Mouse (Mus musculus): ENCODE data around the gene Apol7e. TPM values are rescaled to one million over a fixed set of nuclear protein-coding genes. Genes with fewer than 3 reads are reported as not detected.
A peak's percentile ranks its signal among the peaks of the same experiment; 100 is the strongest.

Apol7e gene
- polyA plus RNA-seq, 1 experiment from 2014 or later: not detected

DNA sequence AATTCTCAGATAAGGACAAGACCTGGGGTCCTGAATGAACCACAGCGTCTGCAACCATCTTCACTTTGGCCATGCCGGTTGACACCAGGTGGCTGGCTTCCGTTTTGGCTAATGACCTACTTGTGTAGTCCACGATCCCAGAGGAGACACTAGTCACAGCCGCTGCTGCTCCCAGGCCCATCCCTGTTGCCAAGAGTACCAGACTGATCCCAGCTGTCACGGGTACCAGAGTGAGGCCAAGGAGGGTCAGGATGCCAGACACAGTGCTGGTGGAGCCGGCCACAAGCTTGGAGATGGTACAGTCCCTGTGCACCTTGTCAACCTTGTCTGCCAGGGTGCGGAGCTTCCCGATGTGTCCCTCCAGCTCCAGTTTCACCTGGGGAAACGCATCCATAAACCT lies 51.1 kb downstream of the Apol7e start:
- H3K27ac ChIP-seq (ENCODE audit: low read depth, low read length): no peak overlapping the region
- H3K4me3 ChIP-seq (ENCODE audit: low read depth, low read length): no peak overlapping the region
- DNase-seq (ENCODE audit: low spot score): no peak
- H3K4me2 ChIP-seq (ENCODE audit: low read depth): no peak overlapping the region
- H3K27me3 ChIP-seq (ENCODE audit: control insufficient read depth, insufficient read depth, low read length): no peaks in the 10 kb centered on the region
- H3K36me3 ChIP-seq (ENCODE audit: control insufficient read depth, insufficient read depth, low read length): no peaks in the 10 kb centered on the region
- H3K9ac ChIP-seq (ENCODE audit: low read length): no peak overlapping the region
- no peaks in the 10 kb centered on the region for H3K9me3 ChIP-seq (ENCODE audit: control insufficient read depth, low read length)
- no peak for ATAC-seq (ENCODE audit: insufficient read depth, low FRiP score, low TSS enrichment)
- H3K4me1 ChIP-seq (ENCODE audit: control insufficient read depth, insufficient read depth, low read length): no peaks in the 10 kb centered on the region
- 86% methylated on average over 10 of the region's 10 CpGs for WGBS

DNA sequence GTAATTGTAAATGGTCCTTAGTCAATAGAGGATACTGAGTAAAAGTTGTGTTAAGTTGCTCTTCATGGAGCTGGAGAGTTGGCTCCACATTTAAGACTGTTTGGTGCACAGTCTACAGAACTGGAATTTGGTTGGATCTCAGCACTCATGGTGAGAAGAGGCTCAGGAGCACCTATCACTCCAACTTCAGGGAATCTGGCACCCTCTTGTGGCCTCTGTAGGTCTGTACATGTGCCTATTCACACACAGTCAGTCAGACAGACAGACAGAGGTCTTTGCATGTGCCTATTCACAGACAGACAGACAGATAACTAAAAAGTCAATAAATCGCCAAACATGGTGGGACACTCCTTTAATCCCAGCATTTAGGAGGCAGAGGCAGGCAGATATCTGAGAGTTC lies 51.8 kb downstream of the Apol7e start:
- Histone ChIP-seq H3K27ac (ENCODE audit: low read depth, low read length) (no peak overlapping the region), H3K4me1 (ENCODE audit: control insufficient read depth, insufficient read depth, low read length) (no peaks in the 10 kb centered on the region), H3K27me3 (ENCODE audit: control insufficient read depth, insufficient read depth, low read length) (no peaks in the 10 kb centered on the region), H3K4me3 (ENCODE audit: low read depth, low read length) (no peak overlapping the region), H3K4me2 (ENCODE audit: low read depth) (no peak overlapping the region), H3K9ac (ENCODE audit: low read length) (no peak overlapping the region), H3K36me3 (ENCODE audit: control insufficient read depth, insufficient read depth, low read length) (no peaks in the 10 kb centered on the region), H3K9me3 (ENCODE audit: control insufficient read depth, low read length) (no peaks in the 10 kb centered on the region)
- no peak for DNase-seq (ENCODE audit: low spot score)
- ATAC-seq (ENCODE audit: insufficient read depth, low FRiP score, low TSS enrichment): no peak
- 34% methylated on average over 1 of the region's 1 CpGs for WGBS

GRCm38 (mm10) chr15:77752443-77752842 lies 53.8 kb downstream of the Apol7e start:
- Histone ChIP-seq H3K27ac (ENCODE audit: low read depth, low read length) (no peak overlapping the region), H3K4me1 (ENCODE audit: control insufficient read depth, insufficient read depth, low read length) (no peaks in the 10 kb centered on the region), H3K9ac (ENCODE audit: low read length) (no peak overlapping the region), H3K36me3 (ENCODE audit: control insufficient read depth, insufficient read depth, low read length) (no peaks in the 10 kb centered on the region), H3K27me3 (ENCODE audit: control insufficient read depth, insufficient read depth, low read length) (no peaks in the 10 kb centered on the region), H3K4me3 (ENCODE audit: low read depth, low read length) (no peak overlapping the region), H3K9me3 (ENCODE audit: control insufficient read depth, low read length) (no peaks in the 10 kb centered on the region), H3K4me2 (ENCODE audit: low read depth) (no peak overlapping the region)
- no peak for DNase-seq (ENCODE audit: low spot score)
- ATAC-seq (ENCODE audit: insufficient read depth, low FRiP score, low TSS enrichment): no peak
- WGBS: 62% methylated on average over 11 of the region's 11 CpGs

- no peak for ATAC-seq (ENCODE audit: insufficient read depth, low FRiP score, low TSS enrichment)
Measured at GRCm38 (mm10) chr15:77755132-77755531, 56.5 kb downstream of the Apol7e start.

DNA sequence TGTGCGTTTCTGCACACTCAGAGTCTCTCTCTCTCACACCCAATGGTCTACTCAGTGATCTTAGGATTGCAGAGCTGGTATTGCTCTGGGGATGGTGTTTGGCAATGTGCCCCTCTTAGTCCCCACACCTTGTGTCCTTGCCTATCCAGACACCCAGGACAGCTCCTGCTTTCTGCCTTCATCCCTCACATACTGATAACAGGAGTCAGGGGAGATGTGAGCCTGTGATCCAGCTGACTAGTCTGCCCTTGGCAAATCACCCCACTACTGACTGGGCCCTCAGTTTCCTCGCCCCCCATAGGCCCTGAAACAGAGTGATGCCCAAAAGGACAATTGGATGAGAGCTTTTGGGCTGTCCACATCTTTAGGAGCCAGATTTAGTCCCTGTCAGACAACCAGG lies 57.4 kb downstream of the Apol7e start:
- DNase-seq (ENCODE audit: low spot score): no peak
- H3K27ac ChIP-seq (ENCODE audit: low read depth, low read length): no peak overlapping the region
- H3K27me3 ChIP-seq (ENCODE audit: control insufficient read depth, insufficient read depth, low read length): no peaks in the 10 kb centered on the region
- H3K9ac ChIP-seq (ENCODE audit: low read length): no peak overlapping the region
- ATAC-seq (ENCODE audit: insufficient read depth, low FRiP score, low TSS enrichment): no peak
- H3K4me1 ChIP-seq (ENCODE audit: control insufficient read depth, insufficient read depth, low read length): no peaks in the 10 kb centered on the region
- WGBS: 59% methylated on average over 2 of the region's 2 CpGs
- H3K9me3 ChIP-seq (ENCODE audit: control insufficient read depth, low read length): no peaks in the 10 kb centered on the region
- H3K4me2 ChIP-seq (ENCODE audit: low read depth): no peak overlapping the region
- no peaks in the 10 kb centered on the region for H3K36me3 ChIP-seq (ENCODE audit: control insufficient read depth, insufficient read depth, low read length)
- H3K4me3 ChIP-seq (ENCODE audit: low read depth, low read length): no peak overlapping the region

More at GRCm38 (mm10) chr15:77755132-77755531, 56.5 kb downstream of the Apol7e start:
- Histone ChIP-seq H3K27me3 (ENCODE audit: control insufficient read depth, insufficient read depth, low read length) (no peaks in the 10 kb centered on the region), H3K36me3 (ENCODE audit: control insufficient read depth, insufficient read depth, low read length) (no peaks in the 10 kb centered on the region), H3K4me1 (ENCODE audit: control insufficient read depth, insufficient read depth, low read length) (no peaks in the 10 kb centered on the region), H3K4me3 (ENCODE audit: low read depth, low read length) (no peak overlapping the region), H3K4me2 (ENCODE audit: low read depth) (no peak overlapping the region), H3K27ac (ENCODE audit: low read depth, low read length) (no peak overlapping the region), H3K9ac (ENCODE audit: low read length) (no peak overlapping the region), H3K9me3 (ENCODE audit: control insufficient read depth, low read length) (no peaks in the 10 kb centered on the region)
- no CpG with 5 or more reads among the region's 2 CpGs for whole genome bisulfite sequencing
- DNase-seq (ENCODE audit: low spot score): no peak

GRCm38 (mm10) chr15:77756848-77757247 lies 58.2 kb downstream of the Apol7e start, which contains the start of gene Apol8:
Gene Apol8, minus strand, starts transcription at chr15:77757003.
- H3K27ac ChIP-seq (ENCODE audit: low read depth, low read length): no peak within 1 kb of the TSS

DNA sequence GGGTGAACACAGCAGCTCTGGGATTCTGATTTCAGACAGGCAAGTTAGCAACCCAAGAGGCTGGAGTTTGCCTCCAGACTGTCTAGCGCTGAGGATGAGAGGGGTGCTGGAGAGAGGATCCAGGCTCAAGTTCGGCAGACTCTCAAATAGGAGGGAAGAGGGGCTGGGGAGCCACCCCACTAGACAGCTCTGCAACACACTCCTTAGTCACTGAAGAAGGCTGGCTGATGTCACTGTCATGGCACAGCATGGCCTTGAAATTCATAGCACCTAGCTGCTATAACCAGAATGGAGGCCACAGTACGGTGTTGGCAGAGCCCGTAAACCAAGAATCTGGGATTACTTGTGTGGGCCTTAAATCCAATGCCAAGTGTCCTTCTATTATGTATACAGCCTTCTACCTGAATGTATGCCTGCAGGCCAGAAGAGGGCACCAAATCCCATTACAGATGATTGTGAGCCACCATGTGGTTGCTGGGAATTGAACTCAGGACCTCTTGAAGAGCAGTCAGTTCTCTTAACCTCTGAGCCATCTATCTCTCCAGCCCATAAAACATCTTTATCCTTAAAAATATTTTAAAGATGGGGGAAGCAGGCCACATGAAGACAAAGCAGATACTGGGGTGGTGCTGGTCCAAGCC lies 59.0 kb downstream of the Apol7e start:
- H3K27ac ChIP-seq (ENCODE audit: low read depth, low read length): no peak overlapping the region
- H3K4me3 ChIP-seq (ENCODE audit: low read depth, low read length): no peak overlapping the region
- peaks cover 3% of the 10 kb centered on the region; the same call in 1 of the 2 replicates for H3K36me3 ChIP-seq (ENCODE audit: control insufficient read depth, insufficient read depth, low read length)
- no peaks in the 10 kb centered on the region for H3K27me3 ChIP-seq (ENCODE audit: control insufficient read depth, insufficient read depth, low read length)
- WGBS: 85% methylated on average over 4 of the region's 4 CpGs
- H3K9me3 ChIP-seq (ENCODE audit: control insufficient read depth, low read length): no peaks in the 10 kb centered on the region
- ATAC-seq (ENCODE audit: insufficient read depth, low FRiP score, low TSS enrichment) (no peak), DNase-seq (ENCODE audit: low spot score) (no peak)
- H3K4me1 ChIP-seq (ENCODE audit: control insufficient read depth, insufficient read depth, low read length): no peaks in the 10 kb centered on the region
- H3K4me2 ChIP-seq (ENCODE audit: low read depth): no peak overlapping the region
- H3K9ac ChIP-seq (ENCODE audit: low read length): no peak overlapping the region

More at GRCm38 (mm10) chr15:77756848-77757247, 58.2 kb downstream of the Apol7e start, which contains the start of gene Apol8:
- no peaks in the 10 kb centered on the region for H3K9me3 ChIP-seq (ENCODE audit: control insufficient read depth, low read length)
- no peaks in the 10 kb centered on the region; the same call in 1 of the 2 replicates for H3K36me3 ChIP-seq (ENCODE audit: control insufficient read depth, insufficient read depth, low read length)
- no peaks in the 10 kb centered on the region for H3K4me1 ChIP-seq (ENCODE audit: control insufficient read depth, insufficient read depth, low read length)
- no peak within 1 kb of the TSS for H3K4me3 ChIP-seq (ENCODE audit: low read depth, low read length)
- no peak within 1 kb of the TSS for H3K4me2 ChIP-seq (ENCODE audit: low read depth)
- H3K27me3 ChIP-seq (ENCODE audit: control insufficient read depth, insufficient read depth, low read length): no peaks in the 10 kb centered on the region
- no peak within 1 kb of the TSS for H3K9ac ChIP-seq (ENCODE audit: low read length)
- 11% methylated on average over 9 of the region's 9 CpGs for WGBS
- DNase-seq (ENCODE audit: low spot score) (peak; percentile 64), ATAC-seq (ENCODE audit: insufficient read depth, low FRiP score, low TSS enrichment) (no peak)

- Histone ChIP-seq H3K27ac (ENCODE audit: low read depth, low read length) (no peak overlapping the region), H3K4me1 (ENCODE audit: control insufficient read depth, insufficient read depth, low read length) (no peaks in the 10 kb centered on the region), H3K4me2 (ENCODE audit: low read depth) (no peak overlapping the region), H3K9ac (ENCODE audit: low read length) (no peak overlapping the region), H3K9me3 (ENCODE audit: control insufficient read depth, low read length) (no peaks in the 10 kb centered on the region), H3K27me3 (ENCODE audit: control insufficient read depth, insufficient read depth, low read length) (no peaks in the 10 kb centered on the region), H3K4me3 (ENCODE audit: low read depth, low read length) (no peak overlapping the region), H3K36me3 (ENCODE audit: control insufficient read depth, insufficient read depth, low read length) (peaks cover 7% of the 10 kb centered on the region)
- ATAC-seq (ENCODE audit: insufficient read depth, low FRiP score, low TSS enrichment): no peak
- no peak for DNase-seq (ENCODE audit: low spot score)
- WGBS: 87% methylated on average over 11 of the region's 16 CpGs
Measured at GRCm38 (mm10) chr15:77760037-77760436, 61.4 kb downstream of the Apol7e start.

GRCm38 (mm10) chr15:77761083-77761482 lies 62.4 kb downstream of the Apol7e start:
- Histone ChIP-seq H3K9me3 (ENCODE audit: control insufficient read depth, low read length) (no peaks in the 10 kb centered on the region), H3K4me1 (ENCODE audit: control insufficient read depth, insufficient read depth, low read length) (no peaks in the 10 kb centered on the region), H3K9ac (ENCODE audit: low read length) (no peak overlapping the region), H3K27ac (ENCODE audit: low read depth, low read length) (no peak overlapping the region), H3K27me3 (ENCODE audit: control insufficient read depth, insufficient read depth, low read length) (no peaks in the 10 kb centered on the region), H3K4me2 (ENCODE audit: low read depth) (no peak overlapping the region), H3K4me3 (ENCODE audit: low read depth, low read length) (no peak overlapping the region), H3K36me3 (ENCODE audit: control insufficient read depth, insufficient read depth, low read length) (peaks cover 9% of the 10 kb centered on the region)
- no peak for DNase-seq (ENCODE audit: low spot score)
- 90% methylated on average over 7 of the region's 7 CpGs for WGBS
- ATAC-seq (ENCODE audit: insufficient read depth, low FRiP score, low TSS enrichment): no peak
